Mouse (Mus musculus): ENCODE measurements around the gene Rcc1.
A peak's percentile ranks its signal among the peaks of the same experiment; 100 is the strongest.
"Not testable (repeated sequence)": the region's sequence is repeated elsewhere in the genome, so short reads cannot be mapped to it uniquely, and the experiment has no call there.

Gene Rcc1

GRCm38 (mm10) chr4:132311801-132312200, 41.6 kb downstream of the Rcc1 start:
- no peaks in the 10 kb centered on the region for H3K27me3 ChIP-seq (ENCODE audit: control insufficient read depth, insufficient read depth, low read length, poor library complexity, severe bottlenecking)
- peaks cover 13% of the 10 kb centered on the region for H3K36me3 ChIP-seq (ENCODE audit: control insufficient read depth, insufficient read depth, low read length, poor library complexity, severe bottlenecking)
- no peak for DNase-seq (ENCODE audit: low read depth, low spot score)

DNA sequence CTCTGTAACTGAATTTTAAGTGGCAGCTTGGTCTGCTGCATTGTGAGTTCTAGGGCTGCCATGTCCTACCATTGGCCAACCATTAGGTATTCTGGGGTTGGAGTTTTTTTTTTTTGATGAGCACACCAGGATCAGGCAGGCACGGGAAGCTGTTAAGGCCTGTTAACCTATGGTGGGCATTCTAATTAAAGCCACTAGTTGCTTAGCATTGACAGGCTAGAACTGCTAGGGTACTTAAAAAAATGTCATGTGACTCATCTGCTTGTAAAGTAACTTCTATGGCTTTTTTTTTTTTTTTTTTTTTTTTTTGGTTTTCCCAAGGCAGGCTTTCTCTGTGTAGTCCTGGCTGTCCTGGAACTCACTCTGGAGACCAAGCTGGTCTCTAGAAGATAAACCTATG, 42.2 kb downstream of the Rcc1 start:
- DNase-seq (ENCODE audit: low read depth, low spot score) = no peak

GRCm38 (mm10) chr4:132309849-132310472, 43.4 kb downstream of the Rcc1 start:
- Histone ChIP-seq H3K36me3 (ENCODE audit: control insufficient read depth, insufficient read depth, low read length, poor library complexity, severe bottlenecking) (peaks cover 13% of the 10 kb centered on the region), H3K27me3 (ENCODE audit: control insufficient read depth, insufficient read depth, low read length, poor library complexity, severe bottlenecking) (no peaks in the 10 kb centered on the region)
- peak; percentile 83 for DNase-seq (ENCODE audit: low read depth, low spot score)

More for the DNA sequence above, 42.2 kb downstream of the Rcc1 start:
- peaks cover 13% of the 10 kb centered on the region for H3K36me3 ChIP-seq (ENCODE audit: control insufficient read depth, insufficient read depth, low read length, poor library complexity, severe bottlenecking)
- no peaks in the 10 kb centered on the region for H3K27me3 ChIP-seq (ENCODE audit: control insufficient read depth, insufficient read depth, low read length, poor library complexity, severe bottlenecking)

DNA sequence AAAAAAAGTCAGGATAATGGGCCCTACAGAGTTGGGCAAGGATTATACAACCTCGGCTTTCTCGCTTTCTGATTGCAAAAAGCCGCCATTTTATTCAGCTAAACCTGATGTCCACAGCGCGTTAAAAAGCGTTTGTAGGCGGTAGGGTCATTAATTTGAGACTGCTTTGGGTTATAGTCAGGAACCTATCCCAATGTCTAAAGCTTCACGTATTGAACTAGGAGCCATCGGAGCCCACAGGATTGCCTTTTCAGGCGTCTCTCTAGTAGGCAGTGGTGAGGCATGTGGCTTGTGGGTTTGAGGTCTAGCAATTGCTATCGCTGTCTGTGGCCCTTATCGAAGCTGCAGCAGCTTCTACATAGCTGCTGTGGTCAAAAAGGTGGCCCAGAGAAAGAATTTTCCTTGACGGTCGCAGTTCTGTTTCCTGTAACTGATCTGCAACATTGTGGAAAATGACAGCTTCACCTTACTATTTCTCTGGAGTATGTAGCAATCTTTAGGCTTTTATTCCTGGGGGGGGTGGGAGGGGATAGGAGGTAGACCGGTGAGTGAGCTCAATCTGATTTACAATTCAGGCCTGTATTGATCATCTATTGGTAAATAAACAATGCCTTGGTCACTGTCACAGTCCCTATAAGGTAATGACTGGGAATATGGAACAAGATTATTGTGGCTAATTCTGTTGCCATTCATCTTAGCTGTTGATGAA, 44.1 kb downstream of the Rcc1 start:
- DNase-seq (ENCODE audit: low read depth, low spot score) = peak; percentile 33
- H3K36me3 ChIP-seq (ENCODE audit: control insufficient read depth, insufficient read depth, low read length, poor library complexity, severe bottlenecking) = peaks cover 13% of the 10 kb centered on the region
- H3K27me3 ChIP-seq (ENCODE audit: control insufficient read depth, insufficient read depth, low read length, poor library complexity, severe bottlenecking) = no peaks in the 10 kb centered on the region

DNA sequence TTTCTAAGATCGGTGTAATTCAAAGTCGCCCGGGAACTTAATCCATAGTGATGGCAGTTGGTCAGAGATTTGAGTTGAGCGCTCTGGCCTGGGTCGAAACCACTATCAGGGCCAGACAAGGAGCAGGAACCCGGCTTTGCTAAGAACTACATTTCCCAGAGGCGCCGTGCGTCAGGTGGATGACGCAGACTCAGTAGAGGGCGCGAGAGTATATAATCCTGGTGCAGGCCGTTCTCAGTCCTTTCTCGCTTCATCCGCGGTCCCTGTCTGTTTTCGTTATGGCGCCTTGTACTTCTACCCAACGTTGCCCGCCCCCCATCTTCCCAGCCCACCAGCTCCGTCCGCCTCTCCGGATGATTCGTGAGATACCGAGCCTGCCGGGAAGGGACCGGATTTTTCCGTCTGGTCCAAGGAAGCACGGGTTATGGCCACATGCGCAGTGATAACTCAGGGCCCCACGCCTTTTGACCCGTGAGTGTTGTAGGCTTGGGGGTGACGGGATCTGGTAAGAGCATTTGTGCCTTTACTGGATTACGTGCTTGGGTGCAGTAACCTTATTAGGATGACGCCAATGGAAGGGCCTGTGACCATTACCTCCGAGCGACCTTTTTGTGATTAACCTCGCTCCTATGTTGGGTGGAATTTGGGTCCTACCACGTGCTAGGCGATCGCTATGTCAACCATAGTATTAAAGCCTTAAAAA, 44.8 kb downstream of the Rcc1 start:
- peak; percentile 95 for DNase-seq (ENCODE audit: low read depth, low spot score)
- Histone ChIP-seq H3K27me3 (ENCODE audit: control insufficient read depth, insufficient read depth, low read length, poor library complexity, severe bottlenecking) (no peaks in the 10 kb centered on the region), H3K36me3 (ENCODE audit: control insufficient read depth, insufficient read depth, low read length, poor library complexity, severe bottlenecking) (peaks cover 13% of the 10 kb centered on the region)

DNA sequence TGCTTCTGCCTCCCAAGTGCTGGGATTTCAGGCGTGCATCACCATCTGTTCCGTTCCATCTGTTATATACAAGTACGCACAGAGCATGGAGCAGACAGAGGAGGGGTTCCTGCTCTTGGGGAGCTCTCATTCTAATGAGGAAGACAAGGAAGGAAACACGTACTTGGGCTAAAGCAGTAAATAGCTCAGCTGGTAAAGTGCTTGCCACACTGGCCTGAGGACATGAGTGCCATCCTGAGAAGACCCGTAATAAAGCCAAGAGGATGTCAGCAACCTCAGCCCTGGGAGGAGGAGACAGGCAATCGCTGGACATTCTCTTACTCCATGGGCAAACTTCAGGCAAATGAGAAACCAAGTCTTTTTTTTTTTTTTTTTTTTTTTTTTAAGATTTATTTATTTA, 47.4 kb downstream of the Rcc1 start:
- Histone ChIP-seq H3K36me3 (ENCODE audit: control insufficient read depth, insufficient read depth, low read length, poor library complexity, severe bottlenecking) (peaks cover 6% of the 10 kb centered on the region), H3K27me3 (ENCODE audit: control insufficient read depth, insufficient read depth, low read length, poor library complexity, severe bottlenecking) (no peaks in the 10 kb centered on the region)
- no peak for DNase-seq (ENCODE audit: low read depth, low spot score)

GRCm38 (mm10) chr4:132305276-132305675, 48.1 kb downstream of the Rcc1 start:
- no peaks in the 10 kb centered on the region for H3K27me3 ChIP-seq (ENCODE audit: control insufficient read depth, insufficient read depth, low read length, poor library complexity, severe bottlenecking)
- no peak for DNase-seq (ENCODE audit: low read depth, low spot score)
- H3K36me3 ChIP-seq (ENCODE audit: control insufficient read depth, insufficient read depth, low read length, poor library complexity, severe bottlenecking) = peaks cover 1% of the 10 kb centered on the region; the same call in 1 of the 2 replicates

DNA sequence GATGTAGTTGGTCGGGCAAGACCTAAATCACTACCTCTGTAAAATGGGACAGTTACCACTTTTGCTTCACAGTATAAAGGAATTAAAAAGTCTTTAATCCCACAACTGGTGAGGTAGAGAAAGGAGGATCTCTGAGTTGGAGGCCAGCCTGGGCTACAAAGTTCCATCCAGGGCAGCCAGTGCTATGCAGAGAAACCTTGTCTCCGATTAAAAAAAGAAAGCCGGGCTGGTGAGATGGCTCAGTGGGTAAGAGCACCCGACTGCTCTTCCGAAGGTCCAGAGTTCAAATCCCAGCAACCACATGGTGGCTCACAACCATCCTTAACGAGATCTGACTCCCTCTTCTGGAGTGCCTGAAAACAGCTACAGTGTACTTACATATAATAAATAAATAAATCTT, 49.9 kb downstream of the Rcc1 start:
- not testable (repeated sequence) for DNase-seq (ENCODE audit: low read depth, low spot score); H3K36me3 ChIP-seq (ENCODE audit: control insufficient read depth, insufficient read depth, low read length, poor library complexity, severe bottlenecking); H3K27me3 ChIP-seq (ENCODE audit: control insufficient read depth, insufficient read depth, low read length, poor library complexity, severe bottlenecking)

DNA sequence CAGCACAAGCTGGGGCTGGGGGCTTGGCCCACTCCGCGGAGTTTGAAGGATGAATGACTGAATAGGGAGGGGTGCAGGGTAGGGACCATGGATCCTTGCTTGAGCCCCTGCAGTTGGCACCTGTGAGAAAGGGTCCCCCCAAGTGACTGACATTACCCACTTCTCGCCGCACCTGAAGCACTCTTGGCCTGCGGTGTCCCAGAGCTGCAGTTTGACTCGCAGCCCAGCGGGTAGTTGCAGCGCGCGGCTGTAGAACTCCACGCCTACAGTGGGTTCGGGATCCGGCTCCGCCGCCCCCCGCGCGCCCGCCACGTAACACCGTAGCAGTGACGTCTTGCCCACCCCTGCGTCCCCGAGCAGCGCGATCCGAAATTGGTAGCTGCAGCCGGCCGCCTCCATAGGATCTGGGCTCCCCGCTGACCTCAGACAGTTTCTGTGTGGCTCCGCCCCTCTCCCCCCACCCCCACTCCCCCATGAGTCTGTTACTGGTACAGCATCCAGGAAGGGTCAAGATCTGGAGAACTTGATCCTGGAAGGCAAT, 50.4 kb downstream of the Rcc1 start, which contains the start of gene Rab42:
Gene Rab42, minus strand, starts transcription at position 447 of the 541 bp plus-strand sequence.
- no peaks in the 10 kb centered on the region for H3K27me3 ChIP-seq (ENCODE audit: control insufficient read depth, insufficient read depth, low read length, poor library complexity, severe bottlenecking)
- H3K36me3 ChIP-seq (ENCODE audit: control insufficient read depth, insufficient read depth, low read length, poor library complexity, severe bottlenecking) = no peaks in the 10 kb centered on the region
- peak; percentile 63 for DNase-seq (ENCODE audit: low read depth, low spot score)

GRCm38 (mm10) chr4:132301965-132302938, 51.2 kb downstream of the Rcc1 start:
- DNase-seq (ENCODE audit: low read depth, low spot score) = no peak
- no peaks in the 10 kb centered on the region for H3K27me3 ChIP-seq (ENCODE audit: control insufficient read depth, insufficient read depth, low read length, poor library complexity, severe bottlenecking)
- H3K36me3 ChIP-seq (ENCODE audit: control insufficient read depth, insufficient read depth, low read length, poor library complexity, severe bottlenecking) = no peaks in the 10 kb centered on the region

DNA sequence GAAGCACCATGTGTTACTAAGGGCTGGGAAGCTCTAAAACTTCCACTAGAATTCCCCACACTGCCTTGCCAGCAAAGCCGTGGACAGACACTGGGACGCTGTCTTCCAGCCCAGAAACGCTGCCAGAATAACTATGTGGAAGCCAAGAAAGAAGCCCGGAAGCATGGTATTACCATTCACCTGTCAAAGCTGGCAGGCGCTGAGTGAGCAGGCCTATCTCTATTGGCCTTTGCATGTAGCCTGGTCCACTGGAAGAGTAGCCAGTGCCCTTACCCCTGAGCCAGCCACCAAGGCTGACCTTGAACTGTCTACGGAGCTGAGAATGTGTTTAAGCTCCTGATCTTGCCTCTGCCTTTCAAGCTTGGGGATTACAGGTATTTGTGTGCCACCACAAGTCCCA, 51.9 kb downstream of the Rcc1 start:
- Histone ChIP-seq H3K36me3 (ENCODE audit: control insufficient read depth, insufficient read depth, low read length, poor library complexity, severe bottlenecking) (no peaks in the 10 kb centered on the region), H3K27me3 (ENCODE audit: control insufficient read depth, insufficient read depth, low read length, poor library complexity, severe bottlenecking) (no peaks in the 10 kb centered on the region)
- no peak for DNase-seq (ENCODE audit: low read depth, low spot score)

DNA sequence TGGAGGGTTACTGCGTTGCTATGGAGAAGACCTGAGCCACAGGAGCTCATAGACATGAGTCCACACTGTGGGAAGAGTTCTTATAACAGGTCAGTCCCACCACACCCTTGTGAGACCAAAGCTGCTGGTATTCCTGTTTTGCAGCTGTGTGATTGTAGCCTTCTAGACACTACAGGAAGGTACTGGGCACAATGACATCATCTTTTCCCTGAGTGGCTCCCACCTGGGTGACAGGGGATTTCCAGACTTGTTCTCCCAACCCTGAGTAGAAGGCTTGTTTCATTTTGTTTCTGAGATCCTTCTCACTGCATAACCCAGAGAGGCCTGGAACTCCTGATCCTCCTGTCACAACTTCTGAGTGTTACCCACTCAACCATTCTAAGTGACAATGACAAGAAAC, 53.6 kb downstream of the Rcc1 start:
- DNase-seq (ENCODE audit: low read depth, low spot score) = no peak
- H3K36me3 ChIP-seq (ENCODE audit: control insufficient read depth, insufficient read depth, low read length, poor library complexity, severe bottlenecking) = no peaks in the 10 kb centered on the region
- no peaks in the 10 kb centered on the region for H3K27me3 ChIP-seq (ENCODE audit: control insufficient read depth, insufficient read depth, low read length, poor library complexity, severe bottlenecking)

GRCm38 (mm10) chr4:132295696-132296390, 57.6 kb downstream of the Rcc1 start:
- Histone ChIP-seq H3K36me3 (ENCODE audit: control insufficient read depth, insufficient read depth, low read length, poor library complexity, severe bottlenecking) (peaks cover 2% of the 10 kb centered on the region), H3K27me3 (ENCODE audit: control insufficient read depth, insufficient read depth, low read length, poor library complexity, severe bottlenecking) (no peaks in the 10 kb centered on the region)
- peak; percentile 19 for DNase-seq (ENCODE audit: low read depth, low spot score)
